Mouse (Mus musculus) CH12.LX (cell line): ENCODE data around the gene Lmtk2. TPM values are rescaled to one million over a fixed set of nuclear protein-coding genes. Genes with fewer than 3 reads are reported as not detected.

Source experiments
- DNase-seq: peaks from one replicate; pipeline ENCODE4 v3.0.0-alpha.2; 2013; ENCODE audit errors: extremely low read depth
- H3K27ac ChIP-seq: 2 replicates; pipeline ENCODE4 v1.5.1; 2012; ENCODE audit warnings: low read depth, mild to moderate bottlenecking, control low read depth, moderate library complexity; ENCODE audit not compliant: insufficient read depth
- H3K27me3 ChIP-seq: replicated peaks from 2 replicates; pipeline ENCODE3; 2012; ENCODE audit warnings: inconsistent platforms
- H3K36me3 ChIP-seq, 2 experiments: replicated peaks in 1 of 2; 2 replicates each; pipeline versions ENCODE3 to v1.6.1; 2012; ENCODE audit warnings: inconsistent platforms in 1 of 2, low read length in 1 of 2, mild to moderate bottlenecking in 1 of 2, mixed read lengths in 1 of 2, moderate library complexity in 1 of 2; ENCODE audit not compliant: control insufficient read depth in 1 of 2, insufficient read depth in 1 of 2
- H3K4me1 ChIP-seq, 2 experiments: 2 replicates each; pipeline ENCODE4 v1.6.1; 2012; ENCODE audit warnings: inconsistent platforms in 1 of 2, moderate library complexity in 1 of 2; ENCODE audit not compliant: insufficient read depth in 2 of 2, control insufficient read depth in 1 of 2
- H3K4me2 ChIP-seq: 2 replicates; pipeline ENCODE4 v1.6.1; 2012; ENCODE audit warnings: low read depth, mild to moderate bottlenecking, control low read depth; ENCODE audit not compliant: poor library complexity, insufficient read depth, severe bottlenecking
- H3K4me3 ChIP-seq, 3 experiments: fragments of 150-350 bp in 1 of 3; sonication (generic) in 1 of 3; replicated peaks in 1 of 3; 2 replicates each; pipeline versions ENCODE3 to v1.5.1; 2011 to 2012; ENCODE audit warnings: low read depth in 2 of 3, low read length in 2 of 3, mild to moderate bottlenecking in 2 of 3, moderate library complexity in 2 of 3, control low read depth in 1 of 3, improper control_type of control experiment in 1 of 3, inconsistent platforms in 1 of 3, mixed read lengths in 1 of 3; ENCODE audit not compliant: poor library complexity in 1 of 3
- H3K79me2 ChIP-seq: replicated peaks from 2 replicates; pipeline ENCODE4 v1.6.1; 2012; ENCODE audit warnings: mild to moderate bottlenecking, moderate library complexity; ENCODE audit not compliant: control insufficient read depth, poor library complexity, insufficient read depth, severe bottlenecking; ENCODE audit errors: extremely low read depth
- H3K9ac ChIP-seq: 2 replicates; pipeline ENCODE4 v1.6.1; 2012; ENCODE audit warnings: low read depth, mild to moderate bottlenecking, control low read depth, moderate library complexity; ENCODE audit not compliant: insufficient read depth
- H3K9me3 ChIP-seq: replicated peaks from 2 replicates; pipeline ENCODE3; 2012; ENCODE audit warnings: low read length, inconsistent platforms, mixed read lengths
- CHD1 ChIP-seq: IDR thresholded peaks from 2 replicates; pipeline ENCODE4 v1.6.1; 2012; ENCODE audit warnings: low read depth, low read length, improper control_type of control experiment, inconsistent platforms
- ELF1 ChIP-seq: IDR thresholded peaks from 2 replicates; pipeline ENCODE4 v1.6.1; 2014; ENCODE audit warnings: low read depth, mild to moderate bottlenecking, inconsistent platforms, low read length, improper control_type of control experiment
- EP300 ChIP-seq: IDR thresholded peaks from 2 replicates; pipeline ENCODE4 v1.6.1; 2011; ENCODE audit warnings: low read length, improper control_type of control experiment
- ETS1 ChIP-seq: conservative IDR thresholded peaks from 2 replicates; pipeline ENCODE4 v1.6.1; 2012; ENCODE audit warnings: low read depth, mild to moderate bottlenecking, inconsistent platforms, low read length, improper control_type of control experiment, moderate library complexity
- GABPA ChIP-seq: IDR thresholded peaks from 2 replicates; pipeline ENCODE4 v1.6.1; 2012; ENCODE audit warnings: low read depth, low read length, improper control_type of control experiment, inconsistent platforms; ENCODE audit not compliant: insufficient replicate concordance
- HCFC1 ChIP-seq: IDR thresholded peaks from 2 replicates; pipeline ENCODE4 v1.6.1; 2012; ENCODE audit warnings: low read depth, mild to moderate bottlenecking, inconsistent platforms, low read length, improper control_type of control experiment
- IRF4 ChIP-seq: IDR thresholded peaks from 2 replicates; pipeline ENCODE4 v1.6.1; 2014; ENCODE audit warnings: low read depth, mild to moderate bottlenecking, inconsistent platforms, low read length, improper control_type of control experiment
- JUN ChIP-seq: IDR thresholded peaks from 2 replicates; pipeline ENCODE4 v1.6.1; 2011; ENCODE audit warnings: low read depth, mild to moderate bottlenecking, low read length, improper control_type of control experiment, moderate library complexity; ENCODE audit not compliant: insufficient read depth
- KAT2A ChIP-seq: IDR thresholded peaks from 2 replicates; pipeline ENCODE4 v1.6.1; 2012; ENCODE audit warnings: low read length, improper control_type of control experiment, inconsistent platforms; ENCODE audit not compliant: insufficient replicate concordance
- MAX ChIP-seq: IDR thresholded peaks from 2 replicates; pipeline ENCODE4 v1.6.1; 2011; ENCODE audit warnings: low read length, improper control_type of control experiment
- MAZ ChIP-seq: IDR thresholded peaks from 2 replicates; pipeline ENCODE4 v1.6.1; 2012; ENCODE audit warnings: low read depth, mild to moderate bottlenecking, inconsistent platforms, low read length, improper control_type of control experiment, moderate library complexity
- MEF2A ChIP-seq: IDR thresholded peaks from 2 replicates; pipeline ENCODE4 v1.6.1; 2014; ENCODE audit warnings: low read depth, mild to moderate bottlenecking, inconsistent platforms, low read length, improper control_type of control experiment, borderline replicate concordance
- NELFE ChIP-seq: IDR thresholded peaks from 2 replicates; pipeline ENCODE4 v1.6.1; 2011; ENCODE audit warnings: low read depth, low read length, improper control_type of control experiment
- POLR2A ChIP-seq: IDR thresholded peaks from 2 replicates; pipeline ENCODE4 v1.6.1; 2011; ENCODE audit warnings: low read depth, mild to moderate bottlenecking, improper control_type of control experiment, low read length
- RAD21 ChIP-seq: IDR thresholded peaks from 2 replicates; pipeline ENCODE4 v1.6.1; 2011; ENCODE audit warnings: low read depth, mild to moderate bottlenecking, low read length, improper control_type of control experiment, moderate library complexity
- SIN3A ChIP-seq: IDR thresholded peaks from 2 replicates; pipeline ENCODE4 v1.6.1; 2012; ENCODE audit warnings: low read length, improper control_type of control experiment, inconsistent platforms
- SMC3 ChIP-seq: IDR thresholded peaks from 2 replicates; pipeline ENCODE4 v1.6.1; 2011; ENCODE audit warnings: low read depth, low read length, improper control_type of control experiment
- USF2 ChIP-seq: conservative IDR thresholded peaks from 2 replicates; pipeline ENCODE4 v1.6.1; 2011; ENCODE audit warnings: low read depth, low read length, improper control_type of control experiment
- ZC3H11A ChIP-seq: IDR thresholded peaks from 2 replicates; pipeline ENCODE4 v1.6.1; 2012; ENCODE audit warnings: low read depth, mild to moderate bottlenecking, inconsistent platforms, low read length, improper control_type of control experiment
- ZMIZ1 ChIP-seq: IDR thresholded peaks from 2 replicates; pipeline ENCODE4 v1.6.1; 2012; ENCODE audit warnings: low read depth, mild to moderate bottlenecking, inconsistent platforms, low read length, improper control_type of control experiment
- dilution Hi-C: fragments of 300-500 bp; cut with MboI; formaldehyde crosslinking; loops from 2 replicates; pipeline ENCODE4 v1.14.3; 2020; ENCODE audit warnings: low sequenced_read_pairs; ENCODE audit not compliant: extremely low pct_unique_long_range_greater_than_20kb, extremely low pct_ligation_motif_present
- in situ Hi-C: fragments of 300-500 bp; cut with MboI; formaldehyde crosslinking; loops from 3 replicates; pipeline ENCODE4 v1.14.3; 2019; ENCODE audit warnings: low sequenced_read_pairs, low pct_ligation_motif_present, low pct_unique_long_range_greater_than_20kb, mixed read lengths
- polyA plus RNA-seq: library from polyadenylated mRNA; unstranded; fragments of >175 nt; gene quantifications from 2 replicates; pipeline ENCODE4 v1.2.1, GENCODE M21; 2012; ENCODE audit warnings: low read depth; ENCODE audit not compliant: insufficient read length
- total RNA-seq, 2 experiments: library from RNA; depleted of rRNA; stranded (reverse); fragments of 300-350 nt in 1 of 2; fragments of >200 nt in 1 of 2; gene quantifications; 2 replicates each; pipeline ENCODE4 v1.2.3; 2012 to 2014

The Lmtk2 gene
- total and polyA plus RNA-seq, 3 experiments, result 5.1 to 10.1 (median 5.7) TPM

- H3K4me2 ChIP-seq, result no peak overlapping the region
- no peak for DNase-seq
- no peak overlapping the region for H3K27ac ChIP-seq
- no peak overlapping the region for H3K9ac ChIP-seq
- TF ChIP-seq MAZ, result no peak
- no peak for TF ChIP-seq POLR2A
- TF ChIP-seq NELFE, result no peak
- no peak for TF ChIP-seq ZC3H11A
- TF ChIP-seq IRF4, result no peak
- no peak for TF ChIP-seq ZMIZ1
- TF ChIP-seq SIN3A, result no peak
- no peak for TF ChIP-seq ELF1
- TF ChIP-seq MEF2A, result no peak
- no peak for TF ChIP-seq RAD21
- TF ChIP-seq USF2, result no peak
- no peak for TF ChIP-seq ETS1
- no peak for TF ChIP-seq MAX
- no peak for TF ChIP-seq SMC3
- no peak for TF ChIP-seq KAT2A
- no peak for TF ChIP-seq EP300
- TF ChIP-seq HCFC1, result no peak
- dilution Hi-C loops (no loop called here), in situ Hi-C loops (loop anchor here (25.0 kb wide), 1 partner anchor 533 kb away; no protein-coding TSS in a partner anchor)
- no peak overlapping the region for H3K4me3 ChIP-seq
- no peaks in the 10 kb centered on the region for H3K27me3 ChIP-seq
- H3K79me2 ChIP-seq, result no peaks in the 10 kb centered on the region
- no peaks in the 10 kb centered on the region for H3K4me1 ChIP-seq
- H3K9me3 ChIP-seq, result peaks cover 6% of the 10 kb centered on the region
- peaks cover 4 to 76% of the 10 kb centered on the region in 2 experiments for H3K36me3 ChIP-seq
These were observed 104.1 kb downstream of the Lmtk2 start for GRCm38 (mm10) chr5:144204303-144204702.

GRCm38 (mm10) chr5:144204911-144205310 lies 104.7 kb downstream of the Lmtk2 start:
- DNase-seq, result no peak
- peaks cover 4 to 80% of the 10 kb centered on the region in 2 experiments for H3K36me3 ChIP-seq
- no peak for TF ChIP-seq EP300
- no peak for TF ChIP-seq JUN
- TF ChIP-seq POLR2A, result no peak
- no peak for TF ChIP-seq ZC3H11A
- TF ChIP-seq CHD1, result no peak
- TF ChIP-seq GABPA, result no peak
- TF ChIP-seq ELF1, result no peak
- TF ChIP-seq MAZ, result no peak
- TF ChIP-seq SIN3A, result no peak
- no peak for TF ChIP-seq ZMIZ1
- TF ChIP-seq, all 38 proteins: peak for 0
- Histone ChIP-seq H3K27me3 (no peaks in the 10 kb centered on the region), H3K9me3 (peaks cover 6% of the 10 kb centered on the region), H3K9ac (no peak overlapping the region), H3K4me2 (no peak overlapping the region), H3K4me1 (no peaks in the 10 kb centered on the region), H3K4me3 (no peak overlapping the region), H3K79me2 (no peaks in the 10 kb centered on the region), H3K27ac (no peak overlapping the region)
- in situ Hi-C loops (loop anchor here (25.0 kb wide), 1 partner anchor 532 kb away; no protein-coding TSS in a partner anchor), dilution Hi-C loops (no loop called here)
